Mouse (Mus musculus) testis, adult 2 months (tissue): ENCODE measurements around the gene Actl11. TPM values are rescaled to one million over a fixed set of nuclear protein-coding genes. Genes with fewer than 3 reads are reported as not detected.

Source experiments
- H3K27ac ChIP-seq: fragments of 200-500 bp; 2 replicates; pipeline ENCODE4 v1.5.1; 2012; ENCODE audit warnings: low read depth, low read length; ENCODE audit not compliant: control insufficient read depth, insufficient read depth
- H3K27me3 ChIP-seq: fragments of 200-500 bp; 2 replicates; pipeline ENCODE4 v1.6.1; 2012; ENCODE audit warnings: mild to moderate bottlenecking, low read length, moderate library complexity; ENCODE audit not compliant: control insufficient read depth, insufficient read depth
- H3K36me3 ChIP-seq: fragments of 200-500 bp; 2 replicates; pipeline ENCODE4 v1.6.1; 2012; ENCODE audit warnings: mild to moderate bottlenecking, low read length; ENCODE audit not compliant: control insufficient read depth, insufficient read depth
- H3K4me1 ChIP-seq: fragments of 200-500 bp; 2 replicates; pipeline ENCODE4 v1.6.1; 2012; ENCODE audit warnings: low read length; ENCODE audit not compliant: control insufficient read depth, insufficient read depth
- H3K4me3 ChIP-seq: fragments of 200-500 bp; 2 replicates; pipeline ENCODE4 v1.5.1; 2012; ENCODE audit warnings: low read depth, mild to moderate bottlenecking, low read length, moderate library complexity, mixed read lengths; ENCODE audit not compliant: control insufficient read depth
- CTCF ChIP-seq: fragments of 200-500 bp; IDR thresholded peaks from 2 replicates; pipeline ENCODE4 v1.5.1; 2012; ENCODE audit warnings: low read depth, mild to moderate bottlenecking, inconsistent platforms, low read length, moderate library complexity; ENCODE audit not compliant: control insufficient read depth, insufficient read depth, insufficient replicate concordance
- POLR2A ChIP-seq: fragments of 200-500 bp; IDR thresholded peaks from 2 replicates; pipeline ENCODE4 v1.6.1; 2012; ENCODE audit warnings: low read depth, mild to moderate bottlenecking, inconsistent platforms, low read length, moderate library complexity; ENCODE audit not compliant: control insufficient read depth
- polyA plus RNA-seq: library from polyadenylated mRNA; depleted of rRNA; stranded (reverse); fragments of >200 nt; gene quantifications from 2 replicates; pipeline ENCODE4 v1.2.3, GENCODE M21; 2012; rRNA removed

Gene Actl11
- polyA plus RNA-seq = 360 and 372 TPM in 2 replicates

DNA sequence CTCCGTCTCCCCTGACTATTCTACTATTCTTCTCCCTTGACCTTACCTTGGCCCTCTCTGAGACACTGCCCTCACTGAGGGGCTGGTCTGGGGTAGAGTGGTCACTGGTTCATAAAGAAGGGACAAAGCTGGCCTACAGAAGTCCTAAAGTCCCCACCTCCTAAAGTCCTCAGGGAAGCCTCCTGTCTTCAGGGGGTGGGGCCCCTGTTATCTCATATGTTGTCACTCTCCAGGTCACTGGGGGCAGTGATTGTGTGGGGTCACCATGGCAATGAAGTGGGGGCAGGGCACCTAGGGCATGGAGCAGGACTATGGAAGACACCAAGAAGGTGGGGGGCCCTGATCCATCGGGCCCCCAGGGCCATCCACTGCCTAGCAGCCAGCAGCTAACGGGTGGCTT lies at the start of gene Actl11:
Gene Actl11, plus strand, starts transcription at position 301 of the 400 bp plus-strand sequence.
- H3K36me3 ChIP-seq = no peaks in the 10 kb centered on the region
- peak; percentile 51; the same call in 1 of the 2 replicates for TF ChIP-seq POLR2A
- TF ChIP-seq CTCF = no peak
- H3K4me1 ChIP-seq = peaks cover 4% of the 10 kb centered on the region
- peak within 1 kb of the TSS; percentile 44 for H3K27ac ChIP-seq
- peak within 1 kb of the TSS; percentile 84 for H3K4me3 ChIP-seq
- H3K27me3 ChIP-seq = no peaks in the 10 kb centered on the region

DNA sequence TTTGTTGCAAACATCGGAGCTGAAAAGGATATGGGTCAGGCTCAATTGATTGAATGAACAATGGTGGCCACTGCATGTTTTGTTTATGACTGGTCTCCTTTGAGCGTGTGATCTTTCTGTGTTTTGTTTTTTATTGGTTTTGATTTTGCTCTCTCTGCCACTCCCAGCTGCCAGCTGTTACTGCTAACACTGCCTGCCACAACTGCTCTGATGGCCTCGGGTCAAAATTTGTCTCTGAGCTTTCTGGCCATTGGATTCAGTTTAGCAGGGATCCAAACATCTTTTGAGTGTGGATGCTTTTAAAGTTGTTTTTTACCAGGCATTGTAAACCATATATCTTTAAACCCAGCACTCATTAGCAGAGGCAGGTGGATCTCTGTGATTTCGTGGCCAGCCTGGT lies 47.9 kb upstream of the Actl11 start:
- Histone ChIP-seq H3K4me3 (no peak overlapping the region), H3K4me1 (no peaks in the 10 kb centered on the region), H3K27me3 (no peaks in the 10 kb centered on the region), H3K27ac (no peak overlapping the region), H3K36me3 (no peaks in the 10 kb centered on the region)
- TF ChIP-seq CTCF = no peak
- no peak for TF ChIP-seq POLR2A

DNA sequence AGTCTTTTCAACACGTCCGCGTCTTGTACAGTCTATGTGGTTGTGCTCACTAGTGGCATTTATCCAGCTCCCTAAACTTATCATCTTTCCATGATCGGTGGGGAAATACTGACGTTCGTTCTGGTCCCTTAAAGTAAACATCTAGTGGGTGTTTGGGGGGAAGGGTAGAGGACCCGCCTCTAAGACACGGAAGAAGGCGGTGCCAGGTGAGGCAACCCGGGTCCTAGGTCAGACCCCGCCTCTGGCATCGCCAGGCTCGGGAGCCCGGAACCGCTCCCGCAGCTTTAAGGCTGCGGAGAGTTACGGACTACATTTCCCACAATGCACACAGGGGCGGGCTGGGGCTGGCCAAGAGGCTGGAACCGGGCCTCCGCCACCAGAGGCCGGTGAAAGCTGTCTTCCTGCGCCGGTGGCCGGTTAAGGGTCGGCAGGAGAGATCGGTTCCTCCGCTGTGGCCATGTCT lies 40.4 kb upstream of the Actl11 start, which contains the start of gene Mon1a:
Gene Mon1a, plus strand, starts transcription at position 348 of the 463 bp plus-strand sequence.
- Histone ChIP-seq H3K4me1 (peaks cover 8% of the 10 kb centered on the region), H3K27me3 (no peaks in the 10 kb centered on the region), H3K36me3 (no peaks in the 10 kb centered on the region), H3K4me3 (peak within 1 kb of the TSS; percentile 91), H3K27ac (peak within 1 kb of the TSS; percentile 77)
- TF ChIP-seq CTCF = no peak
- peak; percentile 67 for TF ChIP-seq POLR2A

DNA sequence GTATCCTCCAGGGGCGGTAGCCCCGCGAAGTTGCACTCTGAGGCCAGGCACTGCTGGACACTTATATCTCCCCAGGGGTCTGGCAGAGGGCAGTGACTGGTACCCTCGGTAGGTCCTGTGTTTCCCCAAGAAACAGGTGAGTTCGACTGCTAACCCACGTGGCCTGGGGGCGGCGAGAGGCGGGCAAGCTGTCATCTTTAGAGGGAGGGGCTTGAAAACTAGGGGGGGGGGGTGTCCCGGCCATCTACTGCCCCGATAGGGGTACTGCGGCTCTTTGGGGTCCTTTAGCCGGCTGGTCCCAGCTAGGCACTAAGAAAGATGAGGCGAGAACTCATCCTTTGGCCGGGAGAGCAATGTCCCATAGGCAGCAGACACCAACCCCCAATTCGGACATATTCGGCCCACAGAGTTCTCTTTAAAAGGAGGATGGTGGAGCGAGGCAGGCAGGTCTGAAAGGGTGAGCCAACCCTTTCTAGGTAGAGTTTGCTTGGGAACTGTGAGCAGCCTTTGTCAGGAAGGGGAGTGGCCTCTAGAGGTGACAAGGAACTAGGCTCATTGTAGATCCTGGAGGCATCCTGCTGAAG lies 39.9 kb upstream of the Actl11 start:
- Histone ChIP-seq H3K27ac (peak overlapping the region; percentile 77), H3K4me3 (peak overlapping the region; percentile 91), H3K36me3 (no peaks in the 10 kb centered on the region), H3K4me1 (peaks cover 8% of the 10 kb centered on the region), H3K27me3 (no peaks in the 10 kb centered on the region)
- TF ChIP-seq POLR2A = no peak
- TF ChIP-seq CTCF = no peak

DNA sequence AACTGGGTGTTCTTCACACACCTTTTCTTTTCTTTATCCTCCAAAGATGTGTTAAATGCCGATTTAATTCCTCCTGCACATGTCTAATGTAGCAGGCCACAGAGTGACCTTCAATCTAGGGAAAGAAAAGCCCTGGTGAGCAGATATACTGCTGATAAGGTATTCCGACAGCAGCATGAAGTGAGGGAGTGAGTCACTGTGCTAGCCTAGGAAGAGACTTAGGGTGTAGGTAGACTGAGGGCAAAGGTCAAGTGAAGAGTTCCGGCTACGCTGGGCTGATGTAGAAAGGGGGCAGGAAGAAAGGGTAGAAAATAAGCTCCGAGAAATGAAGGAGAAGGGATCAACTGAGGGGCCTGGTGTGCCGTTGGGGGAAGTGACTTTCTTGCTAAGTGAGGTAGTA lies 38.0 kb upstream of the Actl11 start:
- Histone ChIP-seq H3K27me3 (no peaks in the 10 kb centered on the region), H3K27ac (no peak overlapping the region), H3K4me3 (no peak overlapping the region), H3K36me3 (no peaks in the 10 kb centered on the region), H3K4me1 (peaks cover 8% of the 10 kb centered on the region)
- TF ChIP-seq POLR2A (no peak), CTCF (no peak)

DNA sequence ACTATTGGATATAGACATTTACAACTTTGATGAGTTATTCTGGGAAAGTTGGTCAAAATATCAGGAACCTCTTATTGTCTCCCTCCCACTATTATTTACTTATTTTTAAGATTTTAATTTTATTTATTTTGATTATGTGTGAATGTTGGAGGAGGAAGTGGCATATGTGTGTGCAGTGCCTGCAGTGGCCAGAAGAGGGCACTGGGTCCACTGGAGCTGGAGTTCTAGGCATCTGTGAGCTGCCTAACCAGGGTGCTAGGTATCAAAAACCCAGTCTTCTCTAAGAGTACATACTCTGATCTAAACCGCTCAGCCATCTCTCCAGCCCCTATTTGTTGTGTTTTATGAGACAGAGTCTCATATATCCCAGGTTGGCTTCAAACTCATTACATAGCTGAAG lies 37.2 kb upstream of the Actl11 start:
- H3K27me3 ChIP-seq = no peaks in the 10 kb centered on the region
- no peak overlapping the region for H3K27ac ChIP-seq
- TF ChIP-seq CTCF (peak; percentile 64; the same call in 1 of the 2 replicates), POLR2A (no peak)
- H3K4me1 ChIP-seq = peaks cover 8% of the 10 kb centered on the region
- no peaks in the 10 kb centered on the region for H3K36me3 ChIP-seq
- no peak overlapping the region for H3K4me3 ChIP-seq

DNA sequence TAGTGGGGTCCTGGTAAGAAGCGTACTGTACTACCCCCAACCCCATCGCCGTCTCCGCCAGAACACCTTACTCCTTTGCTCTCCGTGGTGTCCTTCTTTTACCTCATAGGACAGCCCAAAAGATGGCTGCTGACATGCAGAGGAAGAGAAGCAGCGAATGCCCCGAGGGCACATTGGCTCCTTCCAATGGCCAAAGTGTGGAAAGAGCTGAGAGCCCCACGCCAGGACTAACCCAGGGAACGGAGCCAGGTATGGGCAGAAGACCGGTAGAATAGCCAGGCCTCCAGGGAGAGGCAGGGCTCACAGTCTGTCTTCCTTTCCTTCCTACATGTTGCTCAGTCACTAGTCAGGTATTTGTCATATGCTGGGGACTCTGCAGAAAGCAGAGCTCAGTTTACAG lies 29.7 kb upstream of the Actl11 start:
- Histone ChIP-seq H3K36me3 (no peaks in the 10 kb centered on the region), H3K4me1 (peaks cover 3% of the 10 kb centered on the region), H3K27ac (no peak overlapping the region), H3K27me3 (no peaks in the 10 kb centered on the region), H3K4me3 (no peak overlapping the region)
- TF ChIP-seq POLR2A = no peak
- TF ChIP-seq CTCF = no peak
